Mouse (Mus musculus) midbrain, embryonic 14.5 days (tissue): ENCODE results near the gene Sdc4. TPM values are rescaled to one million over a fixed set of nuclear protein-coding genes. Genes with fewer than 3 reads are reported as not detected.

Experiments used
- ATAC-seq: fragments of 200-750 bp; cut with Nextera tagmentation; 2 replicates; pipeline ENCODE4 v1.8.0; 2017; ENCODE audit warnings: moderate number of reproducible peaks, moderate library complexity; ENCODE audit not compliant: low FRiP score, low TSS enrichment
- DNase-seq: peaks from one replicate; pipeline ENCODE4 v3.0.0-alpha.2; 2015
- H3K27ac ChIP-seq: fragments of 300-500 bp; sonication (generic); replicated peaks from 2 replicates; pipeline ENCODE4 v1.5.1; 2014; ENCODE audit warnings: mild to moderate bottlenecking, low read depth, low read length, moderate library complexity
- H3K27me3 ChIP-seq: fragments of 300-500 bp; sonication (generic); 2 replicates; pipeline ENCODE4 v1.6.1; 2014; ENCODE audit warnings: low read length, control low read depth, mixed read lengths; ENCODE audit not compliant: control insufficient read depth, insufficient read depth
- H3K36me3 ChIP-seq: fragments of 300-500 bp; sonication (generic); 2 replicates; pipeline ENCODE4 v1.6.1; 2014; ENCODE audit warnings: low read length, control low read depth; ENCODE audit not compliant: control insufficient read depth, insufficient read depth
- H3K4me1 ChIP-seq: fragments of 300-500 bp; sonication (generic); 2 replicates; pipeline ENCODE4 v1.6.1; 2014; ENCODE audit warnings: mild to moderate bottlenecking, antibody characterized with exemption, low read length, control low read depth; ENCODE audit not compliant: control insufficient read depth, insufficient read depth
- H3K4me2 ChIP-seq: fragments of 300-500 bp; sonication (generic); 2 replicates; pipeline ENCODE4 v1.6.1; 2014; ENCODE audit warnings: mild to moderate bottlenecking, low read length, moderate library complexity
- H3K4me3 ChIP-seq: fragments of 300-500 bp; sonication (generic); replicated peaks from 2 replicates; pipeline ENCODE4 v1.5.1; 2014; ENCODE audit warnings: low read depth, low read length
- H3K9ac ChIP-seq: fragments of 300-500 bp; sonication (generic); replicated peaks from 2 replicates; pipeline ENCODE4 v1.6.1; 2014; ENCODE audit warnings: mild to moderate bottlenecking, low read length, moderate library complexity
- H3K9me3 ChIP-seq: fragments of 300-500 bp; sonication (generic); 2 replicates; pipeline ENCODE4 v1.6.1; 2016; ENCODE audit warnings: low read length, control low read depth, mixed read lengths; ENCODE audit not compliant: control insufficient read depth
- WGBS: fragments of 180-500 bp; shearing (Covaris S2); extraction: QIAGEN DNeasy Blood & Tissue Kit; methylation state at CpG from one replicate; pipeline ENCODE4 v1.1.7; 2014; 5-methylcytosine and 5-hydroxymethylcytosine counted together
- polyA plus RNA-seq: library from polyadenylated mRNA; unstranded; fragments of >200 nt; fragmentation: Nextera tagmentation; extraction: Ambion mirVana; gene quantifications from 2 replicates; pipeline ENCODE4 v1.2.1, GENCODE M21; 2014

The Sdc4 gene
- polyA plus RNA-seq, 1 experiment from 2014 or later: 4.9 TPM

DNA sequence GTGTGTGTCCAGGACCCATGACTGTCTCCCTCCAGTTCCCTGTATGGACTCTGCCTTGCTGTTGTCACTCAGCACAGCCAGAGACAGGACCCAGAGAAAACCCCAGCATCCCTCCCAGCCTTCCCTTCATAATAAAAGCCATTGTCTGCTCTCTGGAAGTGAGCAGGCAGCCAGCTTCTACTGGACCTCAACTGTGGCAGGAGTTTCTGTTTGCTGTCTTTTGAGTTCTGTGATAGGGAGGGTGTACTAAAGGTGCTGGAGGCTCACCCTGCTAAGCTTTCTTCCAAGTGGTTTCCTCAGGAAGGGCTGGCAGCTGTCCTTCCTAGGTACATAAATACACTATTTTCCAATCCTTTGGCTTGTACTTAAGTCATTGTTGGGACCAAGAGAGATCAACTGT, 21.5 kb upstream of the Sdc4 start:
- peaks cover 12% of the 10 kb centered on the region for H3K4me1 ChIP-seq
- DNase-seq: no peak
- no peak overlapping the region for H3K4me2 ChIP-seq
- H3K9me3 ChIP-seq: no peaks in the 10 kb centered on the region
- H3K27ac ChIP-seq: no peak overlapping the region
- H3K36me3 ChIP-seq: peaks cover 55% of the 10 kb centered on the region
- H3K9ac ChIP-seq: no peak overlapping the region
- H3K27me3 ChIP-seq: no peaks in the 10 kb centered on the region
- ATAC-seq: no peak
- H3K4me3 ChIP-seq: no peak overlapping the region

DNA sequence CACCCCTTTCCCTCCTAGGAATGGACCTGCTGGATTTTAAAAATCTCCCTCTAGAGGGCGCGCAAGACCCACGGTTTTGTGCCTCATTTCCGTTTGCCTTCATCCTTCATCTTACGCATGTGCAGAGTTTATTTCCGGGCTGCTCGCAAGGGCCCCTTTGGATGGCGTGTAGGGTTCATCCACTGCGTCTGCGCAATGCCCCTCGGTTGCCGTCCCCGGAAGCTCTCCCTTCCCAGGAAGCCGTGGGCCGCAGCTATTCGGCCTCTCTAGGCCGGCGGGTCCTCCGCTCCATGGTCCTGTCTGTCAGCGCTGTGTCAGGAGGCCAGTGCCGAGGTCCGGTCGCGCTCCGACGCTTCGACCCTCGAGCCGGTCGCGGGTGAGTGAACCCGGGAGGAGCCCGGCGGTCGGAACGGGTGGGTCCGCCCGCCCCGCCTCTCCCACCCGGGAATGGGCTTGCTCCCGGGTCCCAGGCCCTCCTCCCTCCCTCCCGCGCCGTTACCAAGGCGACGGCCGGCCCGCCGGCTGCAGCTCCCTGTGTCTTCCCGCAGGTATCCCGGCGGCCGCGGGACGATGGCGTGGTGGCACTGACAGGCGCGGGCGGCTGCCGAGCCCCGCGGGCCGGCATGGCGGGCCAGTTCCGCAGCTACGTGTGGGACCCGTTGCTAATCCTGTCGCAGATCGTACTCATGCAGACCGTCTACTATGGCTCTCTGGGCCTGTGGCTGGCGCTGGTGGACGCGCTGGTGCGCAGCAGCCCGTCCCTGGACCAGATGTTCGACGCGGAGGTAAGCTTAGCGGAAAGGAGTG, 17.3 kb upstream of the Sdc4 start, which contains the start of gene Gm20458:
Gene Gm20458 (plus strand): TSS at position 223 of the 807 bp plus-strand sequence.
- H3K4me2 ChIP-seq: peak within 1 kb of the TSS; percentile 79
- peak within 1 kb of the TSS; percentile 94 for H3K27ac ChIP-seq
- H3K9ac ChIP-seq: peak within 1 kb of the TSS; percentile 79
- peaks cover 16% of the 10 kb centered on the region for H3K4me1 ChIP-seq
- peak within 1 kb of the TSS; percentile 89 for H3K4me3 ChIP-seq
- no peaks in the 10 kb centered on the region for H3K9me3 ChIP-seq
- ATAC-seq: peak; percentile 98
- H3K36me3 ChIP-seq: peaks cover 34% of the 10 kb centered on the region
- peak; percentile 98 for DNase-seq
- no peaks in the 10 kb centered on the region for H3K27me3 ChIP-seq
- under 1% methylated on average over 79 of the region's 79 CpGs for WGBS

DNA sequence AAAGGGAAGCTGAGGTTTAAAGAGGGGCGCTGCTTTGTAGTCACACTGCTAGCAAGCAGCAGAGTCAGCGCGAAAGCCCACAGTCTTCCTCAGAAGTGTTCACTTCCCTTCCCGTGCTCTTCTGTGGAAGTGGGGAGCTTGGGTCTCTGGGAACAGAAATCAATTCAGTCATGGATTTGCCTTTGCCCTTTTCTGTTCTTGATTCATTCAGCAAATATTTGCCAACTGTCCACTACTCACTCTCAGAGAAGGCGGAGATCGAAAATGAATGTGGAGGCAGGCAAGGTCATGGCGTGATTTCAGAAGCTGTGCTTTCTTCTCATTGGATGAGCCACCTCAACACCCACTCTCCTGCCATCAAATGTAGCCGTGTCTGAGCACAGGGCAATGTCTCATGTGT, 14.8 kb upstream of the Sdc4 start:
- DNase-seq: no peak
- no peak overlapping the region for H3K4me2 ChIP-seq
- 86% methylated on average over 8 of the region's 8 CpGs for WGBS
- peaks cover 10% of the 10 kb centered on the region; the same call in 1 of the 2 replicates for H3K36me3 ChIP-seq
- H3K4me1 ChIP-seq: peaks cover 16% of the 10 kb centered on the region
- no peaks in the 10 kb centered on the region for H3K27me3 ChIP-seq
- ATAC-seq: no peak
- no peaks in the 10 kb centered on the region for H3K9me3 ChIP-seq
- no peak overlapping the region for H3K9ac ChIP-seq
- H3K4me3 ChIP-seq: no peak overlapping the region
- H3K27ac ChIP-seq: no peak overlapping the region

DNA sequence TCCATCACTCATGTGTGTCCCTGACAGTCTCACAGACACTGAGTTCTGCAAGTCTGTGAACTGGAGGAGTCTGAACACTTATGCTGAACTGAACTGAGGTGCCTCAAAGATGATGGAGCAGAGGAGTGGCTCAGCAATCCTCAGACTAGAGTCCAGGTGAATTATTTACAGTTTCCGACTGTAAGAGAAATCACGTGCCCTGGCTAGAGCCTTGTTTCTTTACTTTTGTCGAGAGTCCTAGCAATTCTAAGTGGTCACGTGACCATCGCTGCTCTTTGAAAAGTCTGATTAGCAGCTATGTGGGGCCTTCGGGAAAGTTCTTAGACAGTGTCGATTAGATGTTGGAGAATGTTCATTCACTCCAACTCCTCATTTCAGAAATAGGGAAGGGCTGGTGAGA, 14.3 kb upstream of the Sdc4 start:
- Histone ChIP-seq H3K4me1 (peaks cover 16% of the 10 kb centered on the region), H3K9me3 (no peaks in the 10 kb centered on the region), H3K36me3 (peaks cover 4% of the 10 kb centered on the region; the same call in 1 of the 2 replicates), H3K4me2 (no peak overlapping the region), H3K9ac (no peak overlapping the region), H3K4me3 (no peak overlapping the region), H3K27me3 (no peaks in the 10 kb centered on the region), H3K27ac (no peak overlapping the region)
- WGBS: 74% methylated on average over 7 of the region's 7 CpGs
- DNase-seq (no peak), ATAC-seq (no peak)

DNA sequence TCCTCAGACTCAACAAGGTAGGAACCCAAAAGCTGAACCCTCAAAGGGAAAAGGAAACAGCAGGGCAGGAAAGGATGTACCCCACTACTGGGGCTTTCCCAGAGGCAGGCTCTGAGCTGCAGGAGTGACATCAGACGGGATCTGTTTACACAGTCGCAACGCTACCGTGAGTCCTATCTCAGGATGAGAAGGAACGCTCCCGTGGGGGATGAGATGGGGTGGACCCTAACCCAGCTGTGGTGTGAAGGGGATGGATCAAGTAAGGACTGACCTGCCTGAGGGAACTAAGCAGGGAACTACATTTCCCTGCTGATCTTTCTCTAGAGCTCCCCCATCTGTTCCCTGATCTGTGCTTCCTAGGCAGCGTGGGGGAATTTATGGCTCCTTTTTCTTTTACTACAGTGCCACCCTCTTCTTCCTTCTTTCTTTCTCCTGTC, 13.2 kb upstream of the Sdc4 start, which contains the start of gene Sys1:
Gene Sys1 (plus strand): TSS at position 101 of the 437 bp plus-strand sequence.
- Histone ChIP-seq H3K4me3 (no peak within 1 kb of the TSS), H3K4me2 (peak within 1 kb of the TSS; percentile 33; the same call in 1 of the 2 replicates), H3K9ac (peak within 1 kb of the TSS; percentile 23; the same call in 1 of the 2 replicates)

DNA sequence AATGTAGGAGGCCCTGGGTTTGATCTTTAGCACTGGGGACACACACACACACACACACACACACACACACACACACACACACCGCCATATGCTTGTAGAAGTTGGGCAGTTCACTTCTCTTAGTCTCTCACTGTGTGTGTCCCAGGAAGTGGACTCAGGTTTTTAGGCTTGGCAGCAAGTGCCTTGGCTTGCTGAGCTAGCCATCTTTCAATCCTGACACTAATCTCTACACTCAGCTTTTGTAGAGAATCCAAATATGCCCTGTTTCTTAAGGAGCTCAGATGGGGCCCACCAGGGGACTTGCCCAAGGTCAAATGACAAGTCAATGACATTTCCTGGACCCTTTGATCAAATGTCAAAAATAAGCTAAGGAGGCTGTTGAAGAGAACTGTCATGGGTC, 12.7 kb upstream of the Sdc4 start:
- no peaks in the 10 kb centered on the region for H3K9me3 ChIP-seq
- ATAC-seq (no peak), DNase-seq (no peak)
- H3K9ac ChIP-seq: no peak overlapping the region
- 84% methylated on average over 1 of the region's 1 CpGs for WGBS
- H3K4me2 ChIP-seq: peak overlapping the region; percentile 33; the same call in 1 of the 2 replicates
- no peak overlapping the region for H3K4me3 ChIP-seq
- H3K36me3 ChIP-seq: no peaks in the 10 kb centered on the region
- no peaks in the 10 kb centered on the region for H3K27me3 ChIP-seq
- H3K27ac ChIP-seq: no peak overlapping the region
- 0 out of 2 replicates have a peak, but pooled peaks cover 5% of the 10 kb centered on the region for H3K4me1 ChIP-seq

More for the DNA sequence above, 13.2 kb upstream of the Sdc4 start, which contains the start of gene Sys1:
- DNase-seq (peak; percentile 37), ATAC-seq (no peak)
- Histone ChIP-seq H3K36me3 (no peaks in the 10 kb centered on the region), H3K27ac (no peak within 1 kb of the TSS), H3K27me3 (no peaks in the 10 kb centered on the region), H3K9me3 (no peaks in the 10 kb centered on the region), H3K4me1 (peaks cover 7% of the 10 kb centered on the region)
- WGBS: 3% methylated on average over 7 of the region's 7 CpGs

DNA sequence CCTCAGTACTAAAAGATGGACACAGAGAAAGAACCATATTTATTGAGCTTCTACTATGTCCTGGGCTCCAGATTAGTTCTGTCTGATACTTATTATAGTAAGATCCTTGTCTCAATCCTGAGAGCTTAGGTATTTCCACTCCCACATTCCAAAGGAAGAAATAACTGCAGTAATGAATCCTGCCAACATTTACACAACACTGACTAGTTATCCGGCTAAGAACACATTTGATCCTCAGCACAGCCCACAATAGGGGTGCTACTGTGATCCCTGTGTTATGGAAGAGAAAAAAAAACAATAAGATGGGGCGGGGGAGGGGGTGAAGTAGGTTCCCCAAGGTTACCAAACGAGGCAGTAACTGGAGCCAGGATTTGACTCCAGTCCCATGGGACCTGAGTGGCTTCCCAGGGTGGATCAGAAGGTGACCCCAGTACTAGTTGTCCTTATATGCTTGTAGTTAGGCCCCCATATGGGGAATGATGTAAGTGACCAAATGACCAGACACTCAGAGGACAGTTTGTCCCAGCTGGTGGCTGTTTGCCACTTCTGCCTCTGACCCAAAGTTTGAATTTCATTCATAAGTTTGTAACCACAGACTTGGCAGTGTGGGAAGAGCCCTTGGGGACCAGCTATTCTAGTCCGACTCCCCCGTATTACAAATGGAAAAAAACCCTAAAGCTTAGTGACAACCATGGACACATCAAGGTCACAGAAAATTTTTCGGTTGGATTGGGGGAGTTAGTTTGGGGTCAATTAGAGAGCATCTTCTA, 11.9 kb upstream of the Sdc4 start:
- Histone ChIP-seq H3K4me1 (0 out of 2 replicates have a peak, but pooled peaks cover 5% of the 10 kb centered on the region), H3K27ac (no peak overlapping the region), H3K27me3 (no peaks in the 10 kb centered on the region), H3K36me3 (no peaks in the 10 kb centered on the region), H3K4me3 (no peak overlapping the region), H3K9me3 (no peaks in the 10 kb centered on the region), H3K4me2 (no peak overlapping the region), H3K9ac (no peak overlapping the region)
- DNase-seq (no peak), ATAC-seq (no peak)
- 72% methylated on average over 6 of the region's 6 CpGs for WGBS

DNA sequence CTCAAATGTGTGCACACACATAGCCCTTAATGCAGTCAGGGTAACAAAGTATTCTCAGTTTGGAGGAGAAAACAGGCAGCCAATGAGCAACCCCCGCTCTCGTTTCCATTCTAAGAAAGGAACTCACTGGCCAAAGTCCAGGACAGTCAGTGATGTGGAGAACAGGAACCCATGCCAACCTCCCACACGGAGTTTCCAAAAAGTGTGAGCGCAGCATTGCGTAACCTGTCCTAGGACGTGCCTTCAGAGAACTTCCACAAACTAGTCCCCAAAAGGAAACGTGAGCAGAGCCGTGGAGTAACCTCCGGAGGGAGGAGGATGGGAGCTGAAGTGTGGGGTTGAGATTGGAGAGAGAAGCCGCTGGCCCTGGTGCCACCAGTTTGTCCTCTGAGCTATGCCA, 11.2 kb upstream of the Sdc4 start:
- ATAC-seq (no peak), DNase-seq (no peak)
- H3K27ac ChIP-seq: no peak overlapping the region
- 0 out of 2 replicates have a peak, but pooled peaks cover 5% of the 10 kb centered on the region for H3K4me1 ChIP-seq
- no peak overlapping the region for H3K9ac ChIP-seq
- no peaks in the 10 kb centered on the region for H3K27me3 ChIP-seq
- H3K4me3 ChIP-seq: no peak overlapping the region
- WGBS: 82% methylated on average over 10 of the region's 10 CpGs
- H3K9me3 ChIP-seq: no peaks in the 10 kb centered on the region
- H3K36me3 ChIP-seq: no peaks in the 10 kb centered on the region
- no peak overlapping the region for H3K4me2 ChIP-seq
